Mouse (Mus musculus) ovary, postnatal 36 days (tissue): Measurements from ENCODE around the gene Gcfc2.

Experiments used
- DNase-seq: peaks from one replicate; pipeline ENCODE4 v3.0.0; 2022; ENCODE audit warnings: low spot score, mixed read lengths

Gene Gcfc2

DNA sequence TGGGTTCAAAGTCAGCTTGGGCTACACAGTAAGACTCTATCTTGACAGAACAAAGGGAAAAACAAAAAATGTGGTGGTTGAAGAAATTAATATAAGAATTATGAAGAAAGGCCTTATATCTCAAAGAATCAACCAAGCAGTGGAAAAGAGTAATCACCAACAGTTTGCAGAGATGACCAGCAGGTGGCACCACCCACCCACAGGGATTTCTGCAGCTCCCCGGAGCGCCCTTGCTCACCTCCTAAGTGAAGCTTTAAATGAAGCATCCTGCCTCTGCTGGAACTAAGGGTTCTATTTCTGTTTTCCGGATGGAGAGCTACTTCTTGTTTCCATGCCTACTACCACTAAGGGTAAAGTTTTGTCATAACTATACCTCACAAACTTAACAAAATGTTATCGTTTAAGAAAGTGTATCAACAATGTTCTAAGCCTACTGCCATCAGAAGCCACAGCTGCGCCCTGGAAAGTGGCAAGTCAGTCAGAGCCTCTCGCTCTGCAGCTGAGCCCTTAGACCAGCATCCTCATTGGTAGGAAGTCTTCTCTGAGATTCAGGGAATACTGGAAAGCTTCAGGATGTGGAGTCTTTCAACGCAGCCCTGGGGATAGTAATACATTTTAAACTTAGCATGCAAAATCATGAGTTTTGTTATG, 52.6 kb downstream of the Gcfc2 start:
- peak; percentile 68 for DNase-seq

DNA sequence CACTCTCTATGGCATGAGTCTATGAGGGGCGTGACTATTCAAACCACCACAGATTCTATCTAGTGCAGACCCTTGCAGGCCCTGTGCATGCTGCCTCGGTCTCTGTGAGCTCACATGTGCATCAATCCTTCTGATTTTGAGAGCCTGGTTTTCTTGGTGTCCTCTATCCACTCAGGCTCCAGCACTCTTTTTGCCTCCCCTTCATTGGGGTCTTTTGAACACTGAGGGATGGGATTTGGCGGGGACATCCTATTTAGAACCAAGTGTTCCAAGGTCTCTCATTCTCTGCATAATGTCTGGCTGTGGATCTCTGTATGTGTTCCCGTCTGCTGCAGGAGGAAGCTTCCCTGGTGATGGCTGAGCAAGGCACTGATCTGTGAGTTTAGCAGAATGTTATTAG, 55.8 kb downstream of the Gcfc2 start:
- DNase-seq: no peak

DNA sequence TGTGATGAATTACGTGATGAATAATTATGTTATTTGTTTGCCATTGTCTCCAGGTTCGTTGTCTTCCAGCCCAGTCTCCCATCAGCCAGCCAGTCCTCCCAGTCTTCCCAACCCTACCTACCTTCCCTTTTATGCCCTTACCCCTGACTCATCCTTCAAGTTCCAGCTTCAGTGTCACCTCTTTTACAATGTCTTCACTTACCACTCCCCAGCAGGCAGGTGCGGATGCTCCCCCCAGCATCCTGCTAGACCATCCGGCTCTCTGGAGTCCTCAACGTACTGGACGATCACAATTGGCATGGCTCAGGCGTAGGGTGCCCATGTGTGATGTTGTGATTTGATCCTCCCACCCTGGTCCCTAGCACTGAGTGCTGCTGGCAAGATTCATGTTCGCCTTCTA, 62.7 kb downstream of the Gcfc2 start:
- DNase-seq: no peak

DNA sequence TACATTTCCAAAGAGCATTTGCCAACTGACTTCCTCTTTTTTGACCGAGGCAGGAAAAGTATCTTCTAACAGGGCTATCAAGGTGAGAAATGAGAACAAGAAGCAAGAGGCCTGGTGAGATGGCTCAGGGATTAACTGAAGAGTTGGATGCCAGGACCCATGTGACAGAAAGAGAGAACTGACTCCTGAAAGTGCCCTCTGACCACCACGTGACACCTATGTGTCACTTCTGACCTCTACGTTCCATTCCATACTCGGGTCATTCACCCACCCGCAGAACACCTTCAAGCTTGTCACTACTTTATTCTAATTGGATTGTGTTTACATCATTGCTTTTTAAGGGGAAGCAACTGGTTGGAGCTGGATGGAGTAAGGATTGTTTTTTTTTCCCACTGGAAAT, 63.1 kb downstream of the Gcfc2 start:
- no peak for DNase-seq

DNA sequence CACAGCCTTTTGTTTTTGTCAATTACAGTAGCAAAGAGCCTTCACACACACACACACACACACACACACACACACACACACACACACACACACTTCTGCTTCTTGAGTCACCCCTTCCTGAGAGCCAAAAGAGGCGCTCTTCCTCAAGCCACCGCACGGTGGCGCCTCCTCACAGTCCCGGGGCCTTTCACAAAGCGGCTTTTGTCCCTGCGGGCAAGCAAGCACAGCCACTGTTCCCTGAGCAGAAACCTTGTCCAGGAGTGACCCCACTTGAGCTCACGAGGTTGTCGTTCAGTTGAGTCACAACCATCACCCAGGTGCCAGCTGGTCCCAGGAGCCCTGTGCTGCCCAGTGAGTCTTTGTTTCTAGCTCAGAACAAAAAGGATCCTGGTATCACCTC, 63.5 kb downstream of the Gcfc2 start:
- peak; percentile 80 for DNase-seq

DNA sequence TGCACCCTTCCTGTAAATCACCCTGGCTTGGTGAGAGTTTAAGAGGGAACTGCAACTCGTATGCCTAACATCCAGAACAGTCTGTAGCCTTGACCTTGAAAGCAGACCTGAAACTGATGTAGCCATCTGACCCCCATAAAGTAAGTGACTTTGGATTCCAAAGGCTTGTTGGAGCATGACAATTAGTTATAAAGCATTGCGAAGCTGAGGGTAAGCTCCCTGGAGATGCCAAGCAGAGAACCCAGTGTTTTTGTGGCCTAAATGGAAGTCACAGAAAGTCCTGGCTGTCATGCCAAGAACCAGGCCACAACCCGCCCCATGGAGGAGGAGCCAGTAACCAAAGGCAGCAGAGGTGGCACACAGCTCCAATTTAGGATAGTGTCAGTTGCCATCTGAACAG, 64.1 kb downstream of the Gcfc2 start:
- peak; percentile 11 for DNase-seq

DNA sequence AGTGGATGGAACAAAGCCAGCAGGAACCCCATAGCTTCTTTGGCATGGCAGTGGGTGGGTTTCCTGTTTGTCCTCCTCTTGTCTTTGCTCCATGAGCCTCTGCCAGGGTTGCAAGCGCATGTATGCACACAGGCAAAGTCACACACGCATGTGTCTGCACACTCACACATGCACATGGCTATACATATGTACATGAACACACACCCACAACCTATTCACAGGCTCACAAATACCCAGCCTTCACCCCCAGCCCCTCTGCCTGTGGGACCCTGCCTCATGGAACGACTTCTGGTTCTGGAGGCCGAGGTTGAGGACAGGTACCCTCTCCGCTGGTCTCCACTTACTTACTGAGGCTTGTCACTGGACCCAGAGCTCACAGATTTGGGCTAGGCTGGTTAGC, 64.9 kb downstream of the Gcfc2 start:
- no peak for DNase-seq

DNA sequence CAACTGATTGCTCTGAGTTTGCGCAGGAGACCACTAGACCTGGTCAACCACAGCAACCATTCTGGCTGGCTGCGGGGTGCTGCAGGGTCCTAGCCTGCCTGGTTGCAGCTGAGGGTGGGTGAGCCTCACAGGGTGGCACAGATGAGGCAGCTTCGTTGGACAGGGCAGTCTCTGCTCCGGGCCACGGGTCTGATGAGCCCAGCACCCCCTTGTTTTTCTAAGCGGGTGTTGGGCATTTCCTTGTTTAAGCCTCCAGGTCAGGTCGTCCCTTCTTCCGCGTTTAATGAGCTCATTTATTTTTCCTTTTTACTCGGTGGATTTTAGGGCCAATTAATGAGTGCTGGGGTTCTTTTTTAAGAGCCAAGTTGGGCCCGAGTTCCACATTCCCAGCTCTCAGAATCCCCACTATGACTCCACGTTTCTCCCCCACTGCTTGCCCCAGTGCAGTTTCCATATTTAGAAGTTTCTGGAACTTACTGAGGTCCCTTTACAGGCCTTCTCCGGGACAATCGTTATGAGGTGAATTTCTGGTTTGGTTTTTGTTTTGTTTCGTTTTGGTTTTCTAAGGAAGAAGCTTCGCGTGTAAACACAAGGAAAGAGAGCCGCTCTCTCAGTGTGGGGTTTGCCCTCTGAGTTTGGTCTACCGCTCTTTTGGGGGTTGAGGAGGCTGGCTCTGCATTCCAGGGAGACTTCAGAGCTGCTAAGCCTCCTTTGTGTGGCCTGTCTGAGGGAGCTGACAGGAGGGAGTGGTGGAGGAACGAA, 66.8 kb downstream of the Gcfc2 start:
- peak; percentile 10 for DNase-seq
